Mouse (Mus musculus): ENCODE results near the gene Wfdc15a.
A peak's percentile ranks its signal among the peaks of the same experiment; 100 is the strongest.
"Not testable (repeated sequence)": the region's sequence is repeated elsewhere in the genome, so short reads cannot be mapped to it uniquely, and the experiment has no call there.

Gene Wfdc15a

GRCm38 (mm10) chr2:164199626-164200327 lies at the start of gene Wfdc15a:
Wfdc15a (minus strand) TSS chr2:164200130.
- DNase-seq = no peak

GRCm38 (mm10) chr2:164238366-164238765 lies 38.4 kb upstream of the Wfdc15a start, which contains the start of gene Svs2:
Svs2 (minus strand) TSS chr2:164238466.
- no peak for DNase-seq

GRCm38 (mm10) chr2:164232671-164233070 lies 32.7 kb upstream of the Wfdc15a start:
- no peak for DNase-seq

DNA sequence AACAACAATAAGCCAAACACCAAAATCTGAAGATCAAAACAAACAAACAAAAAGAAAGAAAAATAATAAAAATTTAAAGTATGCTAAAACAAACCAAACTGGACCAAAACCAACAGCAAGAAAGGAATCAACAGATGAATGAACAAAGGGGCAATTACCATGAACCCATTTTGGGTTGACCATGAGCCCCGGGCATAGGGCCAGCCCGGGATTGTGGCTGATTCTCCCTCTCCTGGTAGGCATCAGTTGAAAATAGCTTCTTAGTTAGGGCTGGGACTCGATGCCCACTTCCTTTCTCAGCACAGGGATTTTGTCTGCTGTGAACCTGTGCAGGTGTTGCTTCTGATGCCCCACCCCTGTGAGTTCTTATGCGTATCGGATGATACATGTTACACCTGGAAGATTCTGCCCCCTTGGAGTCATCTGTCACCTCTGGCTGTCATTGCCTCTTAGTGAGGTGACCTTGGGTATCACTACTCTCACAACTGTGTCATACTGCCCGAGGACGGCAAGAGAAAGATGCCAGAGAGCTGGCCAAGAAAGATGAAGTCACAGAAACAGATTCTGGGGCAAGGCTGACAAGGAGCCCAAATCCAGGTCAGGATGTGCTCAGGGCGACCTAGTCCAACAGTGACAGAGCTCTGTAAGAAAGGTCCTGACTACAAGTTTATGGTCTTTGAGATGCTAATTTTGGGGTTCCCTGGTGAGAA lies 28.6 kb upstream of the Wfdc15a start:
- DNase-seq = no peak

GRCm38 (mm10) chr2:164221522-164221921 lies 21.6 kb upstream of the Wfdc15a start, which contains the start of gene Wfdc15b:
Wfdc15b (minus strand) TSS chr2:164221660.
- no peak for DNase-seq

DNA sequence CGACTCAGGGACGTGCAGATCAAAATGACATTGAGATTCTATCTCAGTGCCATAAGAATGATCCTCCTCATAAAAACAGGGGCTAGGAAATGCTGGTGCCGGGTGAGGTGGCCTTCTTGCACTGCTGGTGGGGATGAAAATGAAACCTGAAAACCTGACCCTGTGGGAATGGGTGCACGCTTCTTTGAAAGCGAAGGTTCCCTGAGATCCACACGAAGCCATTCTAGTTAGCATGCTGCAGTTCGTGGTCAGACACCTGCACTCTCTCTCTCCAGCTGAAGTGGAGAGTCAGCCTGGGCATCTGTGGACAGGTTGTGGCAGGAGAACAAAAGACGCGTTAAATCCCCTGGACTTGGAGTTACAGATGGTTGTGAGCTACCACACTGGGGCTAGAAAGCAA lies 19.4 kb upstream of the Wfdc15a start:
- DNase-seq = no peak

DNA sequence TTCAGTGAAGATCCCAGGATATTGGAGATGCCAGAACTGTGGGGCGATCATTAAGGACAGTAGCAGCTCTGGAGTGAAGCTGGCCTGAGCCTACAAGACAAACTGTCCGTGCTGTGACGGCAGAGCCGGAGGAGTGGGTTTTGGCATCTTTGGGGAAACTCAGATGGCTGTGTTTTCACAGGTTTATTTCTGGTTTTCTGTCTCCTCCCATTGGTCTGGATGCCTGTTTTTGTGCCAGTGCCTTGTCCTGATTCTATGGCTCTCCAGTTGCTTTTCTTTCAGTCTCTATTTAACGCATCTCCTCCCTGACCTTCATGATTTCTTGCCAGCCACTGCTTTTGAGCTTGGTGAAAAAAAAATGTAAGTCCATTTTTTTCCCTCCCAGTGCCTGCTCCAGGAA lies 12.8 kb upstream of the Wfdc15a start:
- DNase-seq = no peak

DNA sequence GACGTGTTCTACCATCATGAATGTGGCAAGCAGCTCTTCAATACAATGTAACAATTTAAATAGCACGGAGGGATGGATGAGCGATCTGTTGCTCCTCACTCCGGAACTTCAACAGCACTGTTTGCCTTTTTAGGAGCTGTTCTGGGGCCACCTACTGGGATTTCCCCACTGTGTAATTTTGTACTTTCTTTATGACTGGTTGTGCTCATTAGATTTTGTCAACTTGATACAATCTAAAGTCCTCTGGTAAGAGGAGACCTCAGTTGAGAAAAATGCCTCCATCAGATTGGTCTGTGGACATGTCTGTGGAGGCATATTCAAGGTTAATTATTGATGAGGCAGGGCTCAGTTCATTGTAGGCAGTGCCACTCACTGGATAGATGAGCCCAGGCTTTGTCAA lies 11.0 kb upstream of the Wfdc15a start:
- DNase-seq = no peak

- DNase-seq = peak; percentile 66
These were observed 6.7 kb upstream of the Wfdc15a start for GRCm38 (mm10) chr2:164206676-164207075.

- not testable (repeated sequence) for DNase-seq
These were observed 6.1 kb upstream of the Wfdc15a start for GRCm38 (mm10) chr2:164206011-164206410.

DNA sequence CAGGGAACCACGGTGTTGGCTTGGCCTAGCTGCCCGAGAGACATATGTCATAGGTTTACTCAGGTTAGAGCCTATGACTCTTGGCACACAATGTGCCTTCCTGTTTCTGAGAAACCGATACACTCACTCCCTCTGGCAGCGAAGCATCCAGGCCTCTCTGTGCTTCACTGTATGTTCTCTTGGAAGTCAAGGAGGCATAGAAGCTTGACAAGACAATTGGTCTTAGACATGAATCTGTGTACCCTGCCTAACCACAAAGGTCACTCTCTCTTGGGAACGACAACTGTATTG lies 3.3 kb downstream of the Wfdc15a start:
- no peak for DNase-seq

DNA sequence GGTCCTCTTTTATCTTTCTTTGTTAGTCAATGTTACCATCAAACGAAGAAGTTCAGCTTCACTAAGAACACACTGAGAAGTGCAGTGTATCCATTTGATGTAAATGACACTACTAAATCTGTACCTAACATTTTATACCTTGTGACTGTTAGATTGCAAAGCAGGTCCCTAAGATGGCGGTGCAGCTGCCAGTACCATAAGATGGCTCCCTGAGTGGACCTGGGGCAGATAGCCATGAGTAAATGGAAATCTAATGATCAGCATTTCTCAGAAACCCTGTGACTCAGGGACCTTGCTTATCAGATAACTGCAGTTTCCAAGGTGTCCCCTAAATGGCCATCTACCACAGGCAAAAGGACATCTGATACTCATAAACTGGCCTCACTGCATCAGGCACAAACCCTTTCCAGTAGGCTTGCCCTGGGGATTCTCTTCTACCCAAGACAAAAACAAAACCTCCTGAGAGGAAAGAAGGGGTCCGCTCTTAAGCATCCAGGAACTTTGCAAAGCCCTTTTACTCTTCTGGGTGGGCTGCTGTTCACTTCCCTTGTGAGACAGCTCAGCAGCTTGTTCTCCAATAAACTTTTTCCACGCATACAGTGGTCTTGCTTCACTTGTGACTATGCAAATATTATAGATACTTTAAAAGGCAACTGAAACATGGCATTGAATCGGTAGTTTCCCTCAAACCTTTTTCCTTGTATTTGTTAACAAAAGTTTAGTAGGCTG lies 3.8 kb downstream of the Wfdc15a start:
- DNase-seq = no peak

GRCm38 (mm10) chr2:164194959-164195630 lies 4.8 kb downstream of the Wfdc15a start:
- no peak for DNase-seq

DNA sequence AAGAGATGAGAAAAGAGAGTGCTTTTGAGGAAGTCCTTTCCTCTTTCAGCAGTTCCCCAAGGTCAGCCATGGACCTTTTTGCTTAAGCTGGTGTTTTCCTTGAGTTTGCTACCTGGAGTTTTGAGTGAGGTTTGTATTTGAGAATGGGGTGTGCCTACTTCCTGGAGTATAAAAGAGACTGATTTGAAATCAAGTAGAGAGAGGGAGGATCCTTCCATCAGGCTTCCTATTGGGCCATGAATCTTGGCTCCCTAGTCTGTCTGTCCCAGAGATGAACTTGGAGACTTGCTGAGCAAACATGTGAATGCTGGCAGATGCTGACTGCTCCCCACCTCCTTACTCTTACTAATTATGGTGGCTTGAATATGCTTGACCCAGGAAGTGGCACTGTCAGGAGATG lies 7.7 kb downstream of the Wfdc15a start:
- DNase-seq = no peak

GRCm38 (mm10) chr2:164190576-164190975 lies 9.4 kb downstream of the Wfdc15a start, which contains the start of gene Wfdc12:
Wfdc12 (minus strand) TSS chr2:164190608.
- DNase-seq = no peak

GRCm38 (mm10) chr2:164188722-164189121 lies 11.2 kb downstream of the Wfdc15a start:
- no peak for DNase-seq

DNA sequence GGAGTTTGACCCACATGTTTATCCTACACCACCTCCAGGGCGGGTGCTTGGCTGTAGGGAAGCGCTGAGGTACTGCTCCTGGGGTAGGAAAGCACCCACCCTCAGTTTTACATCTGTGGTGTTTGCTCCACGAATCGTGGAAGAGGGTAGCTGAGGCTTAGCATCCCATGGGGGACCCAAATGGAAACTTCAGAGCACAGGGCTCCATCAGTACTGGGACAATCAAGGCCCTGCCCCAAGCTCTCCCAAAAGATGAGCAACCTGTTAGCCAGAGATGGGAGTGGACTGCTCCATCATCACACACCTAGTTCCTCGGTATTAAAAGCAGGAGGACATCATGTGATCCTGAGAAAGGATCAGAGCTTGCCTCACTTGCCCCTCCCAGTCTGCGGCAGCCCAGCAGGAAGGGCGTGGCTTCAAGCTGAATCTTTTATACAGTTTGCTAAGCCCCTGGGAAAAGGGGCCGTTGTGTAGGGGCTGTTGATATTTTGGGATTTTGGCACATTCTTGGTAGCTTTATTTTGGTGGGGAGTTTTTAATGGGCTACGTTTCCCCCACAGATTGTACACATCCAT lies 15.7 kb downstream of the Wfdc15a start:
- no peak for DNase-seq

- DNase-seq = no peak
These were observed 16.6 kb downstream of the Wfdc15a start for GRCm38 (mm10) chr2:164183340-164183739.

GRCm38 (mm10) chr2:164182692-164183255 lies 17.2 kb downstream of the Wfdc15a start, which contains the start of gene Wfdc5:
Wfdc5 (minus strand) TSS chr2:164182742.
- no peak for DNase-seq

- DNase-seq = no peak
These were observed 19.2 kb downstream of the Wfdc15a start for GRCm38 (mm10) chr2:164180770-164181169.

- DNase-seq = peak; percentile 12
These were observed 19.8 kb downstream of the Wfdc15a start for GRCm38 (mm10) chr2:164180124-164180523.

- no peak for DNase-seq
These were observed 22.1 kb downstream of the Wfdc15a start for GRCm38 (mm10) chr2:164177831-164178230.

Data from cerebellum, adult 8-10 months (tissue).